Mouse (Mus musculus): ENCODE measurements around the gene Crygn.
A peak's percentile ranks its signal among the peaks of the same experiment; 100 is the strongest.
"Not testable (repeated sequence)": the region's sequence is repeated elsewhere in the genome, so short reads cannot be mapped to it uniquely, and the experiment has no call there.

Gene Crygn

DNA sequence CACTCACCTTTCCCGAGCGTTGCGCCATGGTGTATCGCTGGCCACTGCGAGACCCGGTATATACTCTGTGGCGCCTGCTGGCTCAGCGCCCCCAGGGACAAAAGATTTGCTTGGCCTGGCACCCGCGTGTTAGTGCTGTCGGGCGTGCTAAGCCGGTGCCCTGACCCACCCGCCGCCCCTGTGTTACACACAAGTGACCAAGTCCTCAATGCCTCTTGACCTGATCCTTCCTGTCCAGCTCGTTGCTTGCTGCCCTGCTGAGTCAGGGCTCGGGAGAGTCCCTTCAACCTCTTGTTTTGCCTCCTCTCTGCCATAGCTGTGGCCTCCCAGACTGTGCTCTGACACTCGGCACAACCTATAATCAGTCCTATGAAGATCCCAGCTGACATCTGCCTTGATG is at the start of gene Crygn:
Gene Crygn (minus strand): TSS at position 193 of the 400 bp plus-strand sequence.
- DNase-seq (ENCODE audit: low read depth): no peak

DNA sequence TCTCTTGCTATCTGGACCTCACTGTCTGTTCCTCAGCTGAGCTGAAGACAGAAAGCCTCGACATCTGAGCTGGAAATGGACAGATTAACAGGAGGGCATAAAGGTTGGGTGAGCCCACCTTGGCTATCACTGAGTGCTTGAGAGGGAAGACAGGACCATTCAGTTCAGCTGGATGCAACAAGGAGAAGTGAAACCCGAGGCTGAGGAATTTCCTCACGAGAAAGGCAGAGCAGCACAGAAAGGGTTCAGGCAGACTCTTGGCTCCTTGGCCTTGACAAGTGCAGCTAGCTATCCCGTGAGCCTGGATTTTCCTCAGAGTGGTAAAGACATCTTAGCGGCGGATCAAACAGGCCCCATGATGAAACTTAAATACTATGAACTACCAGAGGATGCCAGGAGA is 47.4 kb upstream of the Crygn start:
- DNase-seq (ENCODE audit: low read depth): no peak

DNA sequence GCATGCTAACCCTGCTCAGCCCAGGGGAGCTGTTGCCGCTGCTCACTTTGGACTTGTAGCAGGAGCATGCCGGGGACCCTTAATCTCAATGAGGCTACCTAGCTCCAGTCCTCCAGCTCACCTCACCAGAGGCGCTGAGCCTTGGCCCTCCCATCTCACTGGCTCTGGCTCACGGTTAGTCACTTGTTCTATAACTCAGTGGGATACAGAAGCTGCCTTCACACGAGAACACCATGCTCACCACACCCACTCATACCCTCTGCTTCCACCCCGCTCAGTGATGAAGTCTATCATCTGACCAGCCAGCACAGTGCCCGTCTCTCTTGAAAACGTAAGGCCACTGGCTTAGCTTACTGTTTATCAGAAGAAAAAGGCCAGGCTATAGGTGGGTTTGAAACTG is 46.9 kb upstream of the Crygn start:
- no peak for DNase-seq (ENCODE audit: low read depth)

DNA sequence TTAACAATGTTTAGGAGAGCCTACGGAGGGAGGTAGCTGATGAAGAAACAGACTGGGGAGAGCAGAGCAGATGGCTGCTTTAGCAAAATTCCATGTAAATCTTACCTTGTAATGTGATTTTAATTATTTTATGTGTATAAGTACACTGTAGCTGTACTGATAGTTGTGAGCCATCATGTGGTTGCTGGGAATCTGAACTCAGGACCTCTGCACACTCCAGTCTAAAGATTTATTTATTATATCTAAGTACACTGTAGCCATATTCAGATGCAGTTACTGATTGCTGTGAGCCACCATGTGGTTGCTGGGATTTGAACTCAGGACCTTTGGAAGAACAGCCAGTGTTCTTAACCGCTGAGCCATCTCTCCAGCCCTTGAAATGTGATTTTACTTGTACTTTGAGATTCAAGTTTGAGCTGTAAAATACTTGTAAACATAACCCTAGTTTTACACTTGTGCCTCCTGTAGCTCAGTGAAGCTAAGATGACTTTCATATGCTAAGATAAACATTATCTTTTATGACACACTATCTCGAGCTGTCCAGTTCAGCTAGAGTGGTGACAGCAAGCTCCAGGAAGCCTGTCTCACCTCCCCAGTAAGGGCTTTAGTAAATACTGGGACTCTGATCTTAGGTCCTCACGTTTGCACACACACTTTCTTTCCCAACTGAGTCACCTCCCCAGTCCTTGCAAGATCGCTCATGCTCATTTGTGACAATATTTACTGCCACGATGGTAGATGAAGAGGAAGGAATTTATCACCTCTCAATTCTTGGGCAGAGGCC is 44.2 kb upstream of the Crygn start:
- no peak for DNase-seq (ENCODE audit: low read depth)

DNA sequence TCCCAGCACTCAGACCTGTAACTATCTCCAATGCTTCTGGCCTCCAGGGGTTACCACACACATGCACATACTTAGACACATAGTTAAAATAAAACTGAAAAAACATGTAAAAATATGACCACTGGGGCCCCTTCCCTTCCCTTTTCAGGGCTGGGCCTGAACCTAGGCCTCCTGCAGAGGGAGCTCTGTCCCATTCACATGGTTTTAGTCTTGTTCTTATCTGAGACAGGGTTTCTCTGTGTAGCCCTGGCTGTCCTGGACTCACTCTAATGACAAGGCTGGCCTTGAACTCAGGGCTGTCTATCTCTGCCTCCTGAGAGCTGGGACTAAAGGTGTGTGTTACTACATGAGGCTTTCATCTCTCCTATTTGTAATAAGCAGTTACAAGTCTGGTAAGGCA is 42.6 kb upstream of the Crygn start:
- DNase-seq (ENCODE audit: low read depth): peak; percentile 34

DNA sequence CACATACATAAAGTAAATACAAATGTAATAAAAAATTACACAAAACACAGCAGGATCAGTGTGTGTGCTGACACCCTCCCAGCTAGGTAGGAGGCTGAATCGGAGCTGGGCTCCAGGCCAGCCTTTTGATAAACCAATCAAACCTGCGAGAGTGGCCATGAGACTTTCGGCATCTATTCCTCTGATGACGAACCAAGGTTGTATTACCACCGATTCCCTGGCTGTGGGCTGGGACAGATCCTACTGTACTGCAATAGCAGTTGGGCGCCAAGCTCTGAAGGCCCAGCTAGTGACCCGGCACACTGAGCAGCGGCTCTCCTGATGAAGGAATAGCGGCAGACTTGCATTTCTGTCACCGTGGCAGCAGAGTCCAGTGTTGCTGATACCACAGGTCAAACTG is 40.8 kb upstream of the Crygn start:
- no peak for DNase-seq (ENCODE audit: low read depth)

DNA sequence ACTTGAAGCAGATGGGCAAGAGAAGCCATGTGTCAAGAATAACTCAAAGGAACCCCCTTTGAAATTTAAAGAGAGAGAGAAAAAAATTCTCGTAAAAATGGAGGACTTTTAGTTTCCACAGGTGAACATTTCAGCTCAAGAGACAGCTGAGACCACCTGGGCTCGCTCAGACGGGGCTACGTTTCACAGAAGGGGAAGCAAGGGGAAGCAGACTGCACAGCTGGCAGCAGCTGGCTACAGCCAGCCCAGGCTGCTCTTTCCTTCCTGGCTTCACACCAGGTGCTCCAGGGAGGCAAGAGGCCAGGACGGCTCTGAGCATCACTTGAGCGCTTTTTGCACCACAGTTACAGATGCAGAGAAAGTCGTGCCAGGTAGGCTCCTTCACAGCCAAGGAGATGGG is 40.0 kb upstream of the Crygn start:
- no peak for DNase-seq (ENCODE audit: low read depth)

DNA sequence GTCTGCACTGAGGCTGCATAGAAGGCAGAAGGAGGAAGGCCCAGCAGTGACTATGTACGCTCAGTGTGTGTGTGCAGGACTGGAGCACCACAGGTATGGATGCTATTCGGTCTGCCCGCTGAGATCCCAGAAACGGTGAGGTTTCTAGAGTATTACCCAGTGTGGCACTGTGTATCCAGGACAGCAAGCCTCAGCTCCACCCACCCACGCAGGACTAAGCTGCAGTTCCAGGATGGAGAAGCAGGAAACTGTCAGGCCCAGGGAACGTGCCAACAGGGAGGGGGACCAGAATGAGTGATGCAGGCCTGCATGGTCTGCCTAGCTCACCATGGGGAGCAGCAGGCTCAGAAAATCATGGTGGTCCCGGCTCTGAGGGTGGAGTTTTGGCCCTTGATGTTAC is 35.2 kb upstream of the Crygn start:
- no peak for DNase-seq (ENCODE audit: low read depth)

GRCm38 (mm10) chr5:24782957-24783356 is 25.1 kb upstream of the Crygn start:
- DNase-seq (ENCODE audit: low read depth): no peak

- no peak for DNase-seq (ENCODE audit: low read depth)
These were observed 23.2 kb upstream of the Crygn start for GRCm38 (mm10) chr5:24781048-24781447.

GRCm38 (mm10) chr5:24779881-24780512 is 22.2 kb upstream of the Crygn start:
- DNase-seq (ENCODE audit: low read depth): peak; percentile 65

DNA sequence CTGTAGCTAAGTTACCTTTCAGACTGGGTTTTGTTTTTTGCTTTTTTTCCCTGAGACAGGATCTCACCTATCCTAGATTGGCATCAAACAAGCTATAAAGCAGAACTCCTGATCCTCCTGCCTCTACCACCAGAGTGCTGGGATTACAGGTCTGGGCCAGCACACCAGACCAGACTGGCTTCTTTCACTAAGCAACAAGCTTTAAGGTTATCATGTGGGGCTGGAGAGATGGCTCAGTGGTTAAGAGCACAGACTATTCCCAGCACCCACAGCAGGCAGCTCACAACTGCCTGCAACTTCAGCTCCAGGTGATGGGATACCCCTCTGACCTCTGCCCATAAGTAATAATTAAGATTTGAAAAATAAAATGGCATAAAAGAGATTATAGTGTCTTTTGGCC is 21.5 kb upstream of the Crygn start:
- no peak for DNase-seq (ENCODE audit: low read depth)

DNA sequence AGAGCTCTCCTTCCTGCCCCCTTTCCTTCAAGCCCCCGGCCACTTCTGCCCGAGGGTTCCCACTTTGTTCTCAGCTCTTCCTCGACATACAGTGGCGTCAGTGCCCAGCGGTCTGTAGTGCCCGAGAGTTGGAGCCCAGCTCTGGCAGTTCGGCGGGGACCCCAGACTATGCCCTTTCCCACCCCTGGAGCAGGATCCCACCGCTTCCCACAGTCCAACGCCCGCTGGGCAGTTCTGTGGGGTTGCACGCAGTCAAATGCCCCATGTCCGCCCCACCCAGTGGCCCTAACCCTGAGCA is 21.0 kb upstream of the Crygn start:
- no peak for DNase-seq (ENCODE audit: low read depth)

DNA sequence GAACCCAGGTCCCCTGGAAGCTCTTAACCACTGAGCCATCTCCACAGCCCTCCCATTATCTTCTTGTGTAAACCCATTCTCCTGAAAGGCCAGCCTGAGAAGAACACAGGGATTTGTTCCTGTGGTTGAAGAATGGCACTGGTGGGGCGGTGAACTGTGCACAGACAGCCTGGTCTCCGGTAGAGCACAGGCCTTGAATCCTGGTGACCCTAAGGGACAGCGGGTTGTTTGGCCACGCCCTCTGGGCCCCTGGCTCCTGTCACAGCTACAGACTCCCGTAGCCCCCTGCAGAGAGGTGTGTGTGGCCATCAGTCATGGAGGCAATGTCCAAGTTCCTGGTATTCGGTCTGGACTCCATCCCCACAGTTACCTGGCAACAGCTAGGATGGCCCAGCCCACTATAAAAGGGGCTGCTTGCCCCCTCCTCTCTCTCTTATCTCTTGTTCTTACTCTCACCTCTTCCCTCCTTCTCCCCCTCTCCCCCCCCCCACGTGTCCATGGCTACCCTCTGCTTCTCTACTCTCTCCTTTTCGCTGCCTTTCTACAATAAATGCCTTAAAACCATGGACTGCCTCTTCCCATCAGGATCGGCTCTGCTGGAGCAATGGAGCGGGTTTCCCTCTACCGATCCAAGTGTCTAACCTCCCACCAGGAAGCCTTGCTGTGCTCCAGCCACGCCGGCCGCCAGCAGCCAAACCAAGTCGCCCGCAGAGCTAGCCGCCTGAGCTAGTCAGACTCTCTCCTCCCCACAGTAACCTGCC is 20.5 kb upstream of the Crygn start:
- DNase-seq (ENCODE audit: low read depth): no peak

DNA sequence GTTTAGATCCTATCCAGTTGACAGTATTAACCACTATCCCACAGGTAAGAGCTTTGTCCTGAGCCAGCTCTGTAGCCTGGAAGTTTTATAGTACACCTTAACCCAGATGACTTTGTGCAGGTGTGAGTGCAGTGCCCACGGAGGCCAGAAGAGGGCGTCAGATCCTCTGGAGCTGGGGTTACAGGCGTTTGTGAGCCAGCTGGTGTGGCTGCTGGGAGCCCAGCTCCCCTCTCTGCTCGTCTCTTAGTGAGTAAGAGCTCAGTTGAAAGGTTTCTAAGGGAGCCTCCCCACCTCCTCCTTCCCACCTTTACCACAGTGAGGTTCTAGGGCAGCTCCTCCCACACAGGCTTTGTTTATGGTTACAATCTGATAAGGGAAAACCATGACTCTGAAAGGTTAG is 18.9 kb upstream of the Crygn start:
- DNase-seq (ENCODE audit: low read depth): peak; percentile 19

DNA sequence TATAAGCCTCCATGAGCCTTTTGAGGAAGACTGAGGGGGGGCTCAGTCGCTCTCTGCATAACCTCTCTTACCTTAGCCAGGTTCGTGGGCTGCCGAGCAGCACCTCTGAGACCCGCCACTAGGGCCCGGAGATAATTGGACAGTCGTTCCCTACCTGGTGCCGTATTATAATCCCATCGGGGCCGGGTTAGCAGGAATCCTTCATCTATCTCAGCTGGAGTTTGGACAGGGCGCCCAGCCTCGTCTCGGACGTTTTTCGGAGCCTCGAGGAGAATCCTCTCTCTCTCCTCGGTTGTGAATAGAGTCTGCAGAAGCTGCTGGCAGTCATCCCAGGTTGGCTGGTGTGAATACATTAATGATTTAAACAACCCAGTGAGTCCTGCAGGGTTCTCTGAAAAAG is 16.7 kb upstream of the Crygn start:
- DNase-seq (ENCODE audit: low read depth): not testable (repeated sequence)

DNA sequence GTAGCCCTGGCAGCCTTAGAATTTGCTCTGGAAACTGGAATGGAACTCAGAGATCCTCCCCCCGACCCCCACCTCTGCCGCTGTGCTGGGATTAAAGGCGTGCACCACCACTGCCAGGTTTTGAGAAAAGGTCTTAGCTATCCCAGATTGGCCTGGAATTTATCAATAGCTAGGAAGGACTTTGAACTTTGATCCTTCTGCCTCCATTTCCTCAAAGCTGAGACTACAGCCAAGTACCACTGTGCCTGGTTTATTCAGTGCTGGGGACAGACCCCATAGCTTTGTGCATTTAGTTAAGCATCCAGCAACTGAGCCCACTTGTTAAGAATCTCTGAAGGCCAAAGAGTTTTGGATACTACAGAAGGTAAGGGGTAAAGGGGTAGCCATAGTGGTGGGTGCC is 877 bp downstream of the Crygn start:
- no peak for DNase-seq (ENCODE audit: low read depth)

GRCm38 (mm10) chr5:24752175-24752498 is 5.7 kb downstream of the Crygn start:
- peak; percentile 86 for DNase-seq (ENCODE audit: low read depth)

- peak; percentile 83 for DNase-seq (ENCODE audit: low read depth)
These were observed 6.3 kb downstream of the Crygn start for GRCm38 (mm10) chr5:24751305-24752174.

GRCm38 (mm10) chr5:24750321-24751304 is 7.2 kb downstream of the Crygn start:
- DNase-seq (ENCODE audit: low read depth): peak; percentile 87

DNA sequence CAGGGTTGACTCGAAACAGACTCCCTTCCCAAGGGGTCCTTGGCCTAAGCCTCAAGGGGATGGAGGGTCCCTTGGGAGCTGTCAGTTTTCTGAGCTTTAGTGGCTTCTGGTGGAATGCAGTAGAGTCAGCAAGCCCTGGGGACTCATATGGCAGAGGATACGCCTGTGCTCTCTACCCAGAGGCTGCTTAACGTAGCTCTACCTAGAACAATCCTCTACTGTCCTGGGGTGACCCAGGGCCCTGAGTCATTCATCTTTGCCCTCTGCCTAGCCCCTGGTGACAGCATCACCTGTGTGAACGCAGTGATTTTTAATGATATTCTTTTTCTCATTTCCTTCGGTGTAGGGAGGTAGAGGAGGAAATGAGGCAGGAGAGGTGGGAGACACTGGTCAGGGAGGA is 8.1 kb downstream of the Crygn start:
- no peak for DNase-seq (ENCODE audit: low read depth)
